Mouse (Mus musculus) forebrain, embryonic 14.5 days (tissue): ENCODE measurements around the gene Kcnc3. TPM values are rescaled to one million over a fixed set of nuclear protein-coding genes. Genes with fewer than 3 reads are reported as not detected.

ENCODE experiments used
- ATAC-seq: fragments of 200-750 bp; cut with Nextera tagmentation; 2 replicates; pipeline ENCODE4 v1.8.0; 2017; ENCODE audit warnings: mild to moderate bottlenecking, moderate library complexity
- DNase-seq: peaks from one replicate; pipeline ENCODE4 v3.0.0-alpha.2; 2015; ENCODE audit warnings: low spot score
- H3K27ac ChIP-seq: fragments of 300-500 bp; sonication (generic); 2 replicates; pipeline ENCODE4 v1.5.1; 2014; ENCODE audit warnings: low read depth, mild to moderate bottlenecking, control low read depth, low read length, moderate library complexity
- H3K27me3 ChIP-seq: fragments of 300-500 bp; sonication (generic); replicated peaks from 2 replicates; pipeline ENCODE4 v1.6.1; 2014; ENCODE audit warnings: low read length, control low read depth, mixed read lengths; ENCODE audit not compliant: control insufficient read depth, insufficient read depth
- H3K36me3 ChIP-seq: fragments of 300-500 bp; sonication (generic); 2 replicates; pipeline ENCODE4 v1.6.1; 2014; ENCODE audit warnings: low read length, control low read depth; ENCODE audit not compliant: control insufficient read depth, insufficient read depth
- H3K4me1 ChIP-seq: fragments of 300-500 bp; sonication (generic); 2 replicates; pipeline ENCODE4 v1.6.1; 2014; ENCODE audit warnings: antibody characterized with exemption, low read length, control low read depth; ENCODE audit not compliant: control insufficient read depth, insufficient read depth
- H3K4me2 ChIP-seq: fragments of 300-500 bp; sonication (generic); 2 replicates; pipeline ENCODE4 v1.6.1; 2014; ENCODE audit warnings: mild to moderate bottlenecking, control low read depth, low read length
- H3K4me3 ChIP-seq: fragments of 300-500 bp; sonication (generic); 2 replicates; pipeline ENCODE4 v1.5.1; 2014; ENCODE audit warnings: low read depth, low read length, control low read depth
- H3K9ac ChIP-seq: fragments of 300-500 bp; sonication (generic); 2 replicates; pipeline ENCODE4 v1.6.1; 2014; ENCODE audit warnings: mild to moderate bottlenecking, low read length, control low read depth, moderate library complexity
- H3K9me3 ChIP-seq: fragments of 300-500 bp; sonication (generic); replicated peaks from 2 replicates; pipeline ENCODE4 v1.6.1; 2016; ENCODE audit warnings: low read length, control low read depth, mixed read lengths; ENCODE audit not compliant: control insufficient read depth
- WGBS: fragments of 180-500 bp; shearing (Covaris S2); extraction: QIAGEN DNeasy Blood & Tissue Kit; methylation state at CpG from one replicate; pipeline ENCODE4 v1.1.7; 2014; 5-methylcytosine and 5-hydroxymethylcytosine counted together
- polyA plus RNA-seq: library from polyadenylated mRNA; unstranded; fragments of >200 nt; fragmentation: Nextera tagmentation; extraction: Ambion mirVana; gene quantifications from 2 replicates; pipeline ENCODE4 v1.2.1, GENCODE M21; 2014

Kcnc3 gene
- polyA plus RNA-seq, 1 experiment from 2014 or later = 2.1 TPM

DNA sequence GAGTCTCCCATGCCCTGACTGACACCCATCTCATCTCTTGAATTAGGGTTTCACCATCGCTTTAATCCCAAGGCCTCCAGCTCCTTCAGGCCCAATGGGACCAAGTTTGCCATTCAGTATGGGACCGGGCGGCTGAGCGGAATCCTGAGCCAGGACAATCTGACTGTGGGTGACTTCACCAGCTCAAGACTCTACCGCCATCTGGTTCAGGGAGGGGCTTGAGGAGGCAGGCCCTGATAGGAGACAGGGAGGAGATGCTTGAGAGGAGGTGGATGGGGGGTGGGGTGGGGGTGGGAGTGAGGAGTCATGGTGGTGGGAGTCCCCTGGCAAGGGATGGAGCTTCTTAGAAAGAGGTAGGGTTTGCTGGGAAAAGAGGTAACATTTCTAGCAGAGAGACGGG is 8.8 kb upstream of the Kcnc3 start:
- Histone ChIP-seq H3K9me3 (0 out of 2 replicates have a peak, but pooled peaks cover 3% of the 10 kb centered on the region), H3K4me2 (no peak overlapping the region), H3K27ac (no peak overlapping the region), H3K4me3 (no peak overlapping the region), H3K4me1 (no peaks in the 10 kb centered on the region), H3K27me3 (0 out of 2 replicates have a peak, but pooled peaks cover 7% of the 10 kb centered on the region), H3K9ac (no peak overlapping the region), H3K36me3 (no peaks in the 10 kb centered on the region)
- no peak for ATAC-seq
- no peak for DNase-seq
- WGBS = 85% methylated on average over 6 of the region's 6 CpGs

DNA sequence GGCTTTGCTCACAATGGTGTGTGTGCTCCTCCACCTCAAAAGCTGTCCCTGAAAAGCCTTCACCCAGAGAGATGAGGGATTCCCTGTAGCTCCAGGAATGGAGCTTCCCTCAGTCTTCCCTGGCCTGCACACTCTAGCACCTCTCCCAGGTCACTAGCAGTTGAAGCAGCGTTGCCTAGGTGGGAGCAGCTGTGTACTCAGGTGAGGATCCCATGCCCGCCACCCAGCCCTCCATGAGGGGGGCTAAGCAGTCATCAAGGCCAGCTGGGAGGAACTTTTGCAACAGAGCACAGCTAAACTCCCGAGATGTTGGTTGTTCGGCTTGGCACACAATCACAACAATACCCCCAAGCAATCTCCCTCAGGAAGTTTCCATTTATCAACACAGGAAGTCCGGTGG is 7.8 kb upstream of the Kcnc3 start:
- Histone ChIP-seq H3K4me2 (no peak overlapping the region), H3K9me3 (0 out of 2 replicates have a peak, but pooled peaks cover 3% of the 10 kb centered on the region), H3K9ac (no peak overlapping the region), H3K4me1 (no peaks in the 10 kb centered on the region), H3K36me3 (no peaks in the 10 kb centered on the region), H3K27me3 (peaks cover 10% of the 10 kb centered on the region), H3K27ac (no peak overlapping the region), H3K4me3 (no peak overlapping the region)
- no peak for ATAC-seq
- WGBS = 84% methylated on average over 5 of the region's 5 CpGs
- no peak for DNase-seq

DNA sequence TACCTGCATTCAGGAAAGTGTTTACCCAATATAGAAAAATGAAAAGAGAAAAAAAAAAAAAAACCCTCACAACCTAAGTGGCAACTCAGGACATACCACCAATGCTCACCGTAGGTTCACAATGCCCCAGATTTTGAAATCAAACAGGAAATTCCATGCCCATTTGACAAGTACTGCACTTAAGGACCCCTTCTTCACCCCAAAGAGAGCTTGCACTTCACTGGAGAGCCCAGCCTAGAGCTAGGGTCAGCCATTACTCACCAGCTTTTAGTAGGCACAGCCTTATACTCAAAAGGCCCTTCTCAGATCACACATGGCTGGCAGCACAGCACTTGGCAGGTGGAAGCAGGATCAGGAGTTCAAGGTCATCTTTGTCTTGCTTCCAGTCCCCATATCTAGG is 7.3 kb upstream of the Kcnc3 start:
- H3K4me1 ChIP-seq = peaks cover 2% of the 10 kb centered on the region
- DNase-seq (no peak), ATAC-seq (no peak)
- H3K9me3 ChIP-seq = 0 out of 2 replicates have a peak, but pooled peaks cover 3% of the 10 kb centered on the region
- no peaks in the 10 kb centered on the region for H3K36me3 ChIP-seq
- no peak overlapping the region for H3K27ac ChIP-seq
- 96% methylated on average over 1 of the region's 1 CpGs for WGBS
- H3K4me2 ChIP-seq = no peak overlapping the region
- no peak overlapping the region for H3K9ac ChIP-seq
- no peak overlapping the region for H3K4me3 ChIP-seq
- H3K27me3 ChIP-seq = peaks cover 13% of the 10 kb centered on the region

DNA sequence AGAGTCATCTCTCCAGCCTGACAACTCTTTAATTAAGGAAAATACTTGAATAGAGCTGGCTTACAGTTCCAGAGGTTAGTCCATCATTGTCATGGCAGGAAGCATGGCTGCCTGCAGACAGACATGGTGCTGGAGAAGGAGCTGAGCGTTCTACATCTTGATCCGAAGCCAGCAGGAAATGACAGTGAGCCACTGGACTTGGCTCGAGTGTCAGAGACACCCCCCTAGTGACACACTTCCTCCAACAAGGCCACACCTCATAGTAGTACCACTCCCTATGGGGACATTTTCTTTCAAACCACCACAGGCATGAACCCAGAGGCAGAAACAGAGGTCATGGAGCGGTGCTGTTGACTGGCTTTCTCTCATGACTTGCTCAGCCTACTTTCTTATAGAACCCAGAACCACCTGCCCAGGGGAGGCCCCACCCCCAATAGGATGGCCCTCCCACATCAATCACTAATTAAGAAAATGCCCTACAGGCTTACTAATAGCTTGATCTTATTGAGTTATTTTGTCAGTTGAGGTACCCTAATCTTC is 6.1 kb upstream of the Kcnc3 start:
- no peaks in the 10 kb centered on the region for H3K36me3 ChIP-seq
- no peaks in the 10 kb centered on the region for H3K9me3 ChIP-seq
- H3K4me2 ChIP-seq = no peak overlapping the region
- 88% methylated on average over 4 of the region's 4 CpGs for WGBS
- DNase-seq (no peak), ATAC-seq (no peak)
- no peak overlapping the region for H3K27ac ChIP-seq
- H3K27me3 ChIP-seq = peaks cover 16% of the 10 kb centered on the region
- peaks cover 7% of the 10 kb centered on the region for H3K4me1 ChIP-seq
- no peak overlapping the region for H3K9ac ChIP-seq
- H3K4me3 ChIP-seq = no peak overlapping the region

DNA sequence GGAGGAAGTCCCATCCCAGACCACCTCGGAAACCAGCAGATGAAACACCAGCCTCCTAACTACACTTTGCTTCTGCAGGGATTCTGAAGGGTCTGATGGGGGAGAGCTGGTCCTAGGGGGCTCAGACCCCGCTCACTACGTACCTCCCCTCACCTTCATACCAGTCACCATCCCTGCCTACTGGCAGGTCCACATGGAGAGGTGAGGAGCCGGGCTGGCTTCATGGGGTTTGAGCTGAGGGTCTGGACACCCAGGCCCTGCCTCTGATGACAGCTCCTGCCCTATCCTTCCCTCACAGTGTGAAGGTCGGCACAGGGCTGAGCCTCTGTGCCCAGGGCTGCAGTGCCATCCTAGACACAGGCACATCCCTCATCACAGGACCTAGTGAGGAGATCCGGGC is 5.5 kb upstream of the Kcnc3 start:
- H3K4me1 ChIP-seq = peaks cover 13% of the 10 kb centered on the region
- H3K4me2 ChIP-seq = no peak overlapping the region
- WGBS = 89% methylated on average over 6 of the region's 6 CpGs
- no peak overlapping the region for H3K27ac ChIP-seq
- H3K9ac ChIP-seq = no peak overlapping the region
- H3K4me3 ChIP-seq = no peak overlapping the region
- H3K27me3 ChIP-seq = peaks cover 16% of the 10 kb centered on the region
- DNase-seq = no peak
- H3K9me3 ChIP-seq = no peaks in the 10 kb centered on the region
- ATAC-seq = no peak
- no peaks in the 10 kb centered on the region for H3K36me3 ChIP-seq

DNA sequence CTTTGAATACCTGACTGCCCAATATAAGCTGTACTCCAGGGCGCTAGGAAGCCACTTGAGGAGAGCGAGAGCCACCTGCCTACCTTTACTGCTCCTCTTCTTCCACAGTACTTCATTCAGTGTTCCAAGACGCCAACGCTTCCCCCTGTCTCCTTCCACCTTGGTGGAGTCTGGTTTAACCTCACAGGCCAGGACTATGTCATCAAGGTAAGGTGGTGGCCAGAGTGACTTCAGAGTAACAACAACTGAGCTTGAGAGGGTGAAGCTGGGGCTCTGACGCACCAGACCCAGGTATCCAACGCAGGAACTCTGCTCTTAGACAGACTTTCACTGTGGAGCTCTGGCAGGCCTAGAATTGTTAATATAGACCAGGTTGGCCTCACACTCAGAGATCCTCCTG is 4.9 kb upstream of the Kcnc3 start:
- ATAC-seq (no peak), DNase-seq (no peak)
- H3K27me3 ChIP-seq = peaks cover 16% of the 10 kb centered on the region
- H3K4me2 ChIP-seq = no peak overlapping the region
- no peaks in the 10 kb centered on the region for H3K36me3 ChIP-seq
- WGBS = over 99% methylated on average over 6 of the region's 6 CpGs
- H3K27ac ChIP-seq = no peak overlapping the region
- H3K4me3 ChIP-seq = no peak overlapping the region
- peaks cover 14% of the 10 kb centered on the region for H3K4me1 ChIP-seq
- H3K9ac ChIP-seq = no peak overlapping the region
- H3K9me3 ChIP-seq = no peaks in the 10 kb centered on the region

DNA sequence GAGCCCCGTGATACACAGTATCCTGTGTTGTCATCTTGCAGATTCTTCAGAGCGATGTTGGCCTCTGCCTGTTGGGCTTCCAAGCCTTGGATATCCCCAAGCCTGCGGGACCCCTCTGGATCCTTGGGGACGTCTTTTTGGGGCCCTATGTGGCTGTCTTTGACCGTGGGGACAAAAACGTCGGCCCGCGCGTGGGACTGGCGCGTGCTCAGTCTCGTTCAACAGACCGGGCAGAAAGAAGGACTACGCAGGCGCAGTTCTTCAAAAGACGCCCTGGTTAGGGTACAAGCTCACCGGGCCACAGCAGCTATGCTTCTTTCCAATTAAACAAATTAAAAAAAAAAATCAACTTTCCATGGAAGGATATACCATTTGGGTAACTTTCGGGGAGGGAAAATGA is 3.9 kb upstream of the Kcnc3 start:
- DNase-seq (peak; percentile 85), ATAC-seq (no peak)
- peak overlapping the region; percentile 38 for H3K4me3 ChIP-seq
- no peak overlapping the region for H3K27ac ChIP-seq
- H3K9me3 ChIP-seq = no peaks in the 10 kb centered on the region
- H3K4me2 ChIP-seq = peak overlapping the region; percentile 98
- H3K9ac ChIP-seq = peak overlapping the region; percentile 61
- no peaks in the 10 kb centered on the region for H3K36me3 ChIP-seq
- WGBS = 18% methylated on average over 19 of the region's 19 CpGs
- H3K4me1 ChIP-seq = peaks cover 17% of the 10 kb centered on the region
- peaks cover 18% of the 10 kb centered on the region for H3K27me3 ChIP-seq

DNA sequence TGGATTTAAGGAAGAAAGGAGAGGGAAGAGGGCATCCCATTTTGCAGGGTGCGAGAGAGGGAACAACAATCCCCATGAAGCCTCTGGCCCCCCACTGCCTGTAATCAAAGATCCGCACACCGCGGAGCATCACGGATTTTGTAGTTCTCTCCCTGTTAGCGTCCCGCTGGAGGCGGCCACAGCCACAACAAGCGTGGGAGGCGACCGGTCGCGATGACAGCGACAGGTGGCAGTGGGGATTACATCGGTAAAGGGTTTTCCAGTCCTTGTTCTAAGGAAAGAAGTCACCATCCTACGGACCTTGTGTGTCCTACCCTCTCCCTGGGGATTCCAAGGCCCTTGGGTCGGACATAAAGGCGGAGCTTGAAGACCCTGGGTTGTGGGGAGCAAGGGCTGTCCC is 3.5 kb upstream of the Kcnc3 start:
- under 1% methylated on average over 18 of the region's 18 CpGs for WGBS

DNA sequence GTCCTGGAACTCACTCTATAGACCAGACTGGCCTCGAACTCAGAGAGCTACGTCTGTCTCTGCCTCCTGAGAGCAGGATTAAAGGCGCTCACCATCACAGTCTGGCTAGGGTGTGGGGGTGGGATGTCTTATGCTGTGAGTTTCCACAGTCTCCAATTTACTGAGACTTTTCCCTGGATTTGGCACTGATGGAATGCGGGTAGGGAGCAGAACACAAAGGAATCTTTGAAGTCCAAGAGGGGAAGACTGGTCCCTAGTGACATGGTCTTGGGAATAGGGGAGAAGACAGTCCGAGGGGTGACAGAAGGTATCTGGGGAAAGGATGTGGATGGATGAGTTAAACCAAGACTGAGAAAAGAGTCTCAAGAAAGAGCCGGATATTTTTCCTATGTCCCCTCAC is 2.8 kb upstream of the Kcnc3 start:
- H3K27me3 ChIP-seq = peaks cover 30% of the 10 kb centered on the region
- no peak overlapping the region for H3K27ac ChIP-seq
- H3K9ac ChIP-seq = no peak overlapping the region
- H3K36me3 ChIP-seq = no peaks in the 10 kb centered on the region
- no peak for DNase-seq
- H3K9me3 ChIP-seq = no peaks in the 10 kb centered on the region
- whole genome bisulfite sequencing = 36% methylated on average over 6 of the region's 6 CpGs
- no peak for ATAC-seq
- H3K4me1 ChIP-seq = peaks cover 21% of the 10 kb centered on the region
- peak overlapping the region; percentile 98 for H3K4me2 ChIP-seq
- peak overlapping the region; percentile 38; the same call in 1 of the 2 replicates for H3K4me3 ChIP-seq

More for the DNA sequence above, 3.5 kb upstream of the Kcnc3 start:
- Histone ChIP-seq H3K36me3 (no peaks in the 10 kb centered on the region), H3K4me2 (peak overlapping the region; percentile 98), H3K9me3 (no peaks in the 10 kb centered on the region), H3K4me3 (peak overlapping the region; percentile 38), H3K27ac (no peak overlapping the region), H3K27me3 (peaks cover 23% of the 10 kb centered on the region), H3K4me1 (peaks cover 21% of the 10 kb centered on the region), H3K9ac (peak overlapping the region; percentile 61)
- DNase-seq (peak; percentile 93), ATAC-seq (peak; percentile 57)
